Mouse (Mus musculus) layer of hippocampus, adult 6 months (tissue): ENCODE data around the gene Zfp386. TPM values are rescaled to one million over a fixed set of nuclear protein-coding genes. Genes with fewer than 3 reads are reported as not detected.

Experiments used
- long read RNA-seq, 2 experiments: library from polyadenylated mRNA; unstranded; transcript quantifications; one replicate each; pipeline ENCODE4 v2.0.0; 2019 to 2020
- polyA plus RNA-seq: library from polyadenylated mRNA; unstranded; fragments of <200 nt; fragmentation: Nextera tagmentation; gene quantifications from 2 replicates; pipeline ENCODE4 v1.2.3, GENCODE M21; 2021

The Zfp386 gene
- 19.7 and 20.5 TPM in 2 replicates for polyA plus RNA-seq
- long read RNA-seq, experiment 1, transcript Zfp386-201 (3 exons, 1,958 nt): major isoform, 29 of 39 reads
- long read RNA-seq, experiment 1, partial matches to known transcripts: 1 of 39 reads
- long read RNA-seq, experiment 1, other reads (novel, unspliced or antisense): 8 of 39 reads
- long read RNA-seq, experiment 2, transcript Zfp386-201 (3 exons, 1,958 nt): major isoform, 94 of 115 reads
- long read RNA-seq, experiment 2, partial matches to known transcripts: 4 of 115 reads
- long read RNA-seq, experiment 2, other reads (novel, unspliced or antisense): 17 of 115 reads

DNA sequence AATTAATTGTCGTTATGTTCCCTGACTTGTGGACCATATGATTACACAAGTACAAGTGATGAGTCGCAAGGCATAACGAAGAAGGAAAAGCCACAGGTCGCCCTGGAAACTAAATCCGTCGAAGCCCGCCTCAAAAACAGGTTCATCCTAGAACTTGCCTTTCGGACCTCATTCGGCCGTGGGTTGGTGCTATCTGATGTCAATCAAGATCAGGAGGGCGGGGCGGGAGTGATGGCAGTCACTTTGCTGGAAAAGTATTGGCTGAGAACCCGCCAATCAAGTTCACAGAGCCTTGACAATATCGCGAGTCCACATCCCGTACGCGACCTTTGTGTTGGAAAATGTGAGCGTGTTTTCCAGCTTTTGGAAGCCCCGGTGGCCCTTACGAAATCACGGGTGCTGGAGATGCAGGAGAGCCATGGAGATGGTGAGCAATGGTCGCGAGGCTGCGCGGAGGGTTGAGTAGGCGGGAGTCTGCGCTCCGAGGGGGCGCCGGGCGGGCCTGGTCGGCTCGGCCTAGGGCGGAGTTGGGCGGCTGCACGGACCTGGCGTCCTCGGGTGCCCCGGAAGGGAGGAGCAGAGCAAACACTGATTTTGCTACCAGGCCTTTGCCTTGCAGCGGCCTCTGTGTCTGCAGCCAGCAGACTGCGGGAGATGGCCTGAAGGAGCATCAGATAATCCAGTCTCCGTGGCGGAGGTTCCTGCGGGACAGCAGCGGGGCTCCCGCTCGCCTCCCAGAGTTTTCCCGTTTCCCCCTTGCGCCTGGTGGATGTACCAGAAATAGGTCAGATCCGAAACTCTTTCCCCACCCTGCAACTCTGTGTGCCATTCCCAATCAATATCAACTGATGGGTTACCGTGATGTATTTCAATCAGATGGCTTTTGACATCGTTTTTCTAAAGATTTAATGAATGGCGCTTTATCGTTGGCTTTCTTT lies at the start of gene Zfp386:
Gene Zfp386 (plus strand): TSS at position 285 of the 938 bp plus-strand sequence.

DNA sequence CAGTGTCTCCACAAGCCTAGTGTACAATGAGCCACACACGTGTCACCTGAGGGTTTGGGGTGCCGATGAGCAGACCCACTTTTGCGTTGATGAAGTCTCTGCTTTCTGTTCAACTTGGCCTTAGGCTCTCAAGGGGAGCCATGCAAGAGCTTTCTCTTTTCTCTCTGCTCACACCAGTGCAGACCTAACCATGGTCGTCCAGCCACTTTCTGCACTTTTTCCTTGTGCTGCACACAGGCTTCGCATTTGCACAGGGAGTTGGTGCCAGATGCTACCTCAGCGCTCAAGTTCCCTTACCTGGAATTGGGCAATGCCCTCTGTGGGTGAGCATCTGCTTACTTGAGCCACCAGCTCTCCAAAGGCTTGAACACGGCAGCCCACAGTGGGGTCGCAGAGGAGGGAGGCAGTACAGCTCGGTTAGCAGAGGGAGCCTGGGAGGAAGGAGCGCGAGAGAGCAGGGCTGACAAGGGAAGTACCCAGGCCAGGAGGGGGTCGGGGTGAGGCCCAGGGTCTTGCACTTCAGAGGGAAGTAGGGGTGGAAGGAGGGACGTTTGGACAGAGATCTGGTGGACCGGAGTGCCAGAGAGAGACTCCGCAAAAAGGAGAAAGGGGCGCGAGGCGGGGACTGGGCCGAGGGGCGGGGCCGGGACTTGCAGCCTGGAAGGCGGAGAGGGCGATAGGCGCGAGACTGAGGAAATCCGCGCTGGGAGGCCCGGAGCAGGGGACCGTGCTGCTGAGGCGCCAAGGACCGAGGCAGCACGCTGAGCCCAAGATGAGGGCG lies 29.7 kb downstream of the Zfp386 start, which contains the start of gene Vipr2:
Gene Vipr2 (plus strand): TSS at position 653 of the 781 bp plus-strand sequence.

Other genes with a start within 250 kb of the Zfp386 start
- 0.45 and 0.69 TPM in 2 replicates for gene Vipr2, start 30.0 kb downstream of the Zfp386 start, polyA plus RNA-seq
- gene Wdr60, start 215.3 kb downstream of the Zfp386 start, polyA plus RNA-seq: 12.6 and 13.5 TPM in 2 replicates
- not detected in 2 replicates for gene Gm11027, start 227.7 kb downstream of the Zfp386 start, polyA plus RNA-seq
- gene Esyt2, start 233.5 kb downstream of the Zfp386 start, polyA plus RNA-seq: 5.2 and 5.5 TPM in 2 replicates